Mouse (Mus musculus) C2C12 (cell line): ENCODE data around the gene Baz1a.

Experiments
- CEBPB ChIP-seq: IDR thresholded peaks from one replicate; pipeline ENCODE4 v1.6.1; 2011; ENCODE audit warnings: low read depth, mild to moderate bottlenecking, control low read depth, moderate library complexity
- CTCF ChIP-seq: IDR thresholded peaks from one replicate; pipeline ENCODE4 v1.5.1; 2011; ENCODE audit not compliant: control insufficient read depth, insufficient read depth, insufficient read length
- FOSL1 ChIP-seq: IDR thresholded peaks from one replicate; pipeline ENCODE4 v1.8.0; 2011; ENCODE audit warnings: mild to moderate bottlenecking, low read length; ENCODE audit not compliant: poor library complexity, insufficient read depth, severe bottlenecking
- MAX ChIP-seq: IDR thresholded peaks from one replicate; pipeline ENCODE4 v1.6.1; 2011; ENCODE audit warnings: mild to moderate bottlenecking, control low read depth
- MYOD1 ChIP-seq: IDR thresholded peaks from one replicate; pipeline ENCODE4 v1.6.1; 2011; ENCODE audit warnings: low read depth; ENCODE audit not compliant: control insufficient read depth, insufficient read length
- MYOG ChIP-seq: IDR thresholded peaks from one replicate; pipeline ENCODE4 v1.6.1; 2011; ENCODE audit not compliant: control insufficient read depth, insufficient read length; ENCODE audit errors: extremely low read depth
- USF1 ChIP-seq: IDR thresholded peaks from one replicate; pipeline ENCODE4 v1.6.1; 2011; ENCODE audit warnings: low read depth, mild to moderate bottlenecking, control low read depth, moderate library complexity

DNA sequence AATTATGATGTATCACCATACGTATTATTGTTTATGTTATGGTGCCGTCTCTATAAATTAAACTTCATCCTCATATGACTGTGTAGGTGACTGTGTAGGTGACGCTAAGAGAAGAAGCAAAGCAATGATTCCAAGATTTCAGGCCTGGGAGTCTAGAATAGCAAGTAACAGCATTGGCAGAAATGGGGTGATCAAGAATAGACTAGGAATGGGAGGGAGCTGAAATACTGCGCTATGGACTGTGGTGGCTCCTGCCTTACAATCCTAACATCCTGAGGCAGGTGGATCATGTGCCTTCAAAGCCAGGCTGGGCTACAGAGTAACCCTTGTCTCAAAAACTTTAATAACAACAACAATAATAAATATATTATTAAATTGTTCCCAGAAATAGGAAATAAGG is 19.7 kb downstream of the Baz1a start:
- TF ChIP-seq CTCF (no peak), MAX (no peak), CEBPB (no peak), USF1 (no peak), FOSL1 (no peak), MYOD1 (no peak), MYOG (no peak)
